Mouse (Mus musculus): ENCODE results near the gene 2810408A11Rik. TPM values are rescaled to one million over a fixed set of nuclear protein-coding genes. Genes with fewer than 3 reads are reported as not detected.
A peak's percentile ranks its signal among the peaks of the same experiment; 100 is the strongest.

2810408A11Rik gene
- total RNA-seq (2017), result 0.87 TPM in 1 of 3 replicates, not detected in the others

DNA sequence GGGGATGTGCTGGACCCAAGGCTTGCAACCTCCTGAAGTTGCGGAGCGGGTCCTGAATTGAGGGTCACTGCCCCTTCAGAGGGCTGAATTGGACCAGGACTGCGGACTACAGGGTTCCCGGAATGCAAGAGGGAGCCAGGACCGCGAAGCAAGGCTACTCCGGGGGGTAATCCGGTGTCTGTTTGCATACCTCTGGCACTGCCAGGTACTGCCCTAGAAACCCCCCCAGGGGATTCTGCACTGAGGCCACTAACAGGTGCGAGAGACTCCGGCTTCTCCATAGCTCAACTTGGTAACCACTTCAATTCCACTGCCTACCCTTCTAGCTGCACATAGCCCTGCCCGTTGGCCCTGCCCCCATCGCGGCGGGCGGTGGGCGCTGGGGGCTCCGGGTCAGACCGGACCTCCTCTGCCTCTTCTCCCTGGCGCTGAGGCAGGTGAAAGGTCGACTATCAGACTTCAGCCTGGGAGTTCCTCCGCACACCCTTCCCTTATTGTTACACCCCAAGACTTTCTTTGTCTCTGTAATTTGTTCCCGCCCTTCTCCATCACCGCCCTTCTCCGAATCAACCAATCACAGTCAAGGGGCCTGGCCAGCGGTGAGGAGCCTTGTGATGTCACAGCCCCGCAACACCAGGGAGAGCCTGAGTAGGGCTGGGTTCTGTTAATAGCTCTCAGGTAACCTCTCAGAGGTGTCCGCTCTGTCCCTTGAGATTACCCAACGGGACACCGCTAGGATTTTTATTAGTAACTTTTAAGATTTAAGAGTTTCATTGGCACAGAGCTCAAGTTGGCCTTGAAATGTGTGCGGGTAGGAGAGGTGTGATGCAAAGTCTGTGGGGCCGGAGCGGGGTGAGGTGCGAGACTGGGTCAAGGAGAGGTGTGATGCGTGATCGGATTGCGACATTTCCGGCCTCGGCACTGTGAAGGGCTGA lies at the start of gene 2810408A11Rik, which contains the start of gene Neurl4:
Gene 2810408A11Rik, minus strand, starts transcription at position 517 of the 935 bp plus-strand sequence.
Gene Neurl4, plus strand, starts transcription at position 602 of the 935 bp plus-strand sequence.
- ATAC-seq (replicated peaks; ENCODE audit: insufficient number of reproducible peaks, low FRiP score, low TSS enrichment, poor library complexity, severe bottlenecking), result peak; percentile 88

DNA sequence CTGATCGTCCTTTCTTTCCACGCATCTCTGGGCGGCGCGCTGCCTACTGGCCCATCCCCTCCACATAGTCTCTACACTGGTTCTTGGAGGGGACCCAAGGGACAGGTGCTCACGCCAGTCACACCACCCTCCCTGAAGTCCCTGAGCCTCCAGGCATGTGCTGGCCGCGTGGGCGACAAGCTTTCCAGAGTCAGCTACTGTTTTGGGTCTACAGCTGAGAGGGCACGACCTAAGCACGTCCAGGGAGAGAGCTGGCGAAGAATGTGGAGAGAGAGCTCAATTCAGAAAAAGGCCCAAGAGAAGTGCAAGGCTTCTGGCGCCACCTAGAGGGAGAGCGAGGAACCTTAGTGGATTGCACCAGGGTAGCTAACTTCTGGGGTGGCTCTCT lies 48.0 kb upstream of the 2810408A11Rik start:
- ATAC-seq (replicated peaks; ENCODE audit: insufficient number of reproducible peaks, low FRiP score, low TSS enrichment, poor library complexity, severe bottlenecking), result peak; percentile 80

DNA sequence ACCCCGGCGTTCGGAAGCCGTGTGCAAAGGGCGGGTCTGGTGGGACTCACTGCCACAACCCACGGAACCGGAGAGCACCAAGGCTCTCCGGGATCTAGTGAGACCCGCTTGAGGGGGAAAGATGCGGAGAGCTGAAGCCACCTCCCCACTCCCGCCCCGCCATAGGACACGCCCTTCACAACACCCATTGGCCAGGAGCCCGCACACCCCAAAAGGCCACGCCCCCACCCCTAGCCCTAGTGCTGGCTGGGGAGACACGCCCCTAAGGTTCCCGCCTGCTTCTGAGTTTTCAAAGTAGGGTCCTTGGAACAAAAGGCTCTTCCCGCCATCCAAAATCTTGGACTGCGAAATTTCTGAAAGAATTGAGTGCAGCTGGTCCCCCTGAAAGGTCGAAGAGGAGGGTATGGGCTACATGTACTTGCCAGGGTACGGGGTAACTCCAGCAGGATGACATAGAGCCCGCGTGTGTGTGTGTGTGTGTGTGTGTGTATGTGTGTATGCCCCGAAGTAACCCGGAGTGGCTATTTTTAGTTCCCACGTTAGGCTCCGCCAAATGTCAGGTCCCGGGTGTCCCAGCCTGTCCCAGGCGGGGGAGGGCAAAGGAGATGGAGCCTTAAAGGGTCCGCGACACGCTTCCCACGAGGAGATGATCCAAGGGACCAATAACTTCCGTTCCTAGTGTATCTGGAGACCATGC lies 47.4 kb upstream of the 2810408A11Rik start, which contains the start of gene Slc2a4:
Gene Slc2a4, minus strand, starts transcription at position 123 of the 697 bp plus-strand sequence.
- peak; percentile 71 for ATAC-seq (replicated peaks; ENCODE audit: insufficient number of reproducible peaks, low FRiP score, low TSS enrichment, poor library complexity, severe bottlenecking)

DNA sequence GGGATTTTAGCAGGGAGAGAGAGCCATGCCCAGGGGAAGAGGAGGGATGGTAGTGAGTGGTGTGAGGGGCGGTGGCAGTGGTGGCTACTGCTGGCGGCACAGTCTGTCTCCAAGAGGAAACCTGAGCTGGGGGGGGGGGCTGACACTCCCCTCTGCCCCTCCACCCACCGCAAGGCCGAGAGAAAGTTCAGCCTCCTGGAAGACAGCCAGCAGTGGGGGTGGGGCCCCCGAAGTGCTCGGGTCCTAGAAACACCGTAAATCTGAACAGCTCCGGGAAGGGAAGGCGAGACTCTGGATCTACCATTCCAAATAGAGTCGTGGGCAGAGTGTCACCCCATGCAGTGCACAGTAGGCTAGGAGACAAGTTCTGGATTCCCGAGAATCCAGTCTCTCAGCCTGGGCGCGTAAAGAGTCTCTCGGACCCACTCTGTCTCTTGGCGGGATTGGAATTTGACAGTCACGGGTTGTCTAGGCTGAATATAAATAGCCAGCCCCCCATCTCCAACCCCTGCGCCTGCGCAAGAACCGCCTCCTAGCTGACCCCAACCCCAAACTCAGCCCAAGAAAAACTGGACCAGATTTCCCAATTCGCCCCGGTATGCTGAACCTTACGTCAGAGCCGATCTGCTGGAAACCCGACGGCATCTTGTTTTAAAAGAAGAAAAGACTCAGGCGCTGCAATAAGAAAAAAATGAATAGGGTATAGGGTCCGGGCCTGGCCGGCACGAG lies 46.7 kb upstream of the 2810408A11Rik start:
- no peak for ATAC-seq (replicated peaks; ENCODE audit: insufficient number of reproducible peaks, low FRiP score, low TSS enrichment, poor library complexity, severe bottlenecking)

DNA sequence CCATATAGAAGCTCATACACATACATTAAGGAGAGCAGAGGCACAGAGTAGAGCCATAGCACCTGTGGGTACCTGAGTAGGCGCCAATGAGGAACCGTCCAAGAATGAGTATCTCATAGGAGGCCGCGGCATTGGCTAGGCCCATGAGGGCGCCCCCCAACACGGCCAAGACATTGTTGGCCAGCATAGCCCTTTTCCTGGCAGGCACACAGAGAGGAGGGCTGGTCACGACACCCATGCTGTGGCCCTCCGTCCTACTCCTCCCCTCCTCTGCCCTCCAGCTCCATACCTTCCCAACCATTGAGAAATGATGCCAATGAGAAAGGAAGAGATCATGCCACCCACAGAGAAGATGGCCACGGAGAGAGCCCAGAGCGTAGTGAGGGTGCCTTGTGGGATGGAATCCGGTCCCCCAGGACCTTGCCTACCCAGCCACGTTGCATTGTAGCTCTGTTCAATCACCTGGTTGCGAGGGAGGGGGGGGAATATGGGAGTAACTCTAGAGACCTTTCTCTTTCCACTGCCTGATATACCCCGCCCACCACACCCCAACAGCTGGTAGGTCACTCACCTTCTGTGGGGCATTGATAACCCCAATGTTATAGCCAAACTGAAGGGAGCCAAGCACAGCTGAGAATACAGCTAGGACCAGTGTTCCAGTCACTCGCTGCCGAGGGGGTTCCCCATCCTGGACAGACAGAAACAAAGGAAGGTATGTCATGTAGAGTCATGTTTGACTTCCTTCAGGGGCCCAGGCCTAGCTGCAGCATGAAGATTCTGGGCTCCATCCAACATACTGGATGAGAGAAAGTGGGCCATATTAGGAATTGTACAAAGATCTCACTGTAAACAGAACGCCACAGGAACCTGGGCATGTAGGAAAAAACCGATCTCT lies 45.5 kb upstream of the 2810408A11Rik start:
- ATAC-seq (replicated peaks; ENCODE audit: insufficient number of reproducible peaks, low FRiP score, low TSS enrichment, poor library complexity, severe bottlenecking), result no peak

DNA sequence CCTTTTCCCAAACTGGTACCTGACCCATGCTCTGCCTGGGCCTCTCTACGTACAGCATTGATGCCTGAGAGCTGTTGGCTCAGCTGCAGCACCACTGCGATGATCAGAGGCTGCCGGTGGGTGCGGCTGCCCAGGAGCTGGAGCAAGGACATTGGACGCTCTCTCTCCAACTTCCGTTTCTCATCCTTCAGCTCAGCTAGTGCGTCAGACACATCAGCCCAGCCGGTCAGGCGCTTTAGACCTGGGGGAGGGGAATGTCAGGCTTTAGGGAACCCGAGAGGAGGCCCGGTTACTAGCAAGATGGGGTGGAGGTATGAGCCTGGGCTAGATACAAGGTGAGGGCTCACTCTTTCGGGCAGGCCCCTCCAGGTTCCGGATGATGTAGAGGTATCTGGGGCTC lies 44.4 kb upstream of the 2810408A11Rik start:
- ATAC-seq (replicated peaks; ENCODE audit: insufficient number of reproducible peaks, low FRiP score, low TSS enrichment, poor library complexity, severe bottlenecking), result no peak

DNA sequence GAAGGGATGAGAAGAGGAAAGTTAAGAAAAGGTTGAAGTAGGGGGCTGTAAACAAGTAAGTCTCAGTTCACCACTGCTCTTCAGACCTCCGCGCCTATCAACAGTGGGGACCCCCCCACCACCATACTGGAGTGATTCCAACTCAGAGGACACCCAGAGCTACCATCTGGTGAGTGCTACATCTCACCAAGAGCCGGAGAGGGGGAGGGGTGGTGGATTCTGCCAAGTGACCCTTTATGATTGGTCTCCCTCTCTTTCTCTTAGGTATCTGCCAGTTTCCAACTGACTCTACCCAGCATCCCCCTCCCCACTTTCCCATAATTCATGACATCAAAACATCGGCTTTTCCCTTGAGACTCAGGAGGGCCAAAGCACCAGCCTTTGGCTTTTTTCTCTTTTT lies 40.2 kb upstream of the 2810408A11Rik start:
- ATAC-seq (replicated peaks; ENCODE audit: insufficient number of reproducible peaks, low FRiP score, low TSS enrichment, poor library complexity, severe bottlenecking), result no peak

DNA sequence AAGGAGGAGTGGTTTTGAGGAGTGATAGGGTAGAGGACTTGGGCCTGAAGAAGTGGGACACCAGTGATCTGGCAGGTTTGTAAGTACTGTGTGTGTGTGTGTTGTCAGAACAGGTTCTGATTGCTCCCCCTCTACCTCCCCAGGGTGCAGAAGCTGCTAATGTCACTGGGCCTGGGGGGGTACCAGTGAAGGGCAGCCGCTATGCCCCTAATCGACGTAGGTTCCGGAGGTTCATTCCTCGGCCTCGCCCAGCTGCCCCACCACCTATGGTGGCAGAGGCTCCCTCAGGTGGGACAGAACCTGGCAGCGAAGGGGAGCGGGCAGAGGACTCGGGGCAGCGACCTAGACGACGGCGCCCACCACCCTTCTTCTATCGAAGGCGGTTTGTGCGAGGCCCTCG lies 38.9 kb upstream of the 2810408A11Rik start:
- no peak for ATAC-seq (replicated peaks; ENCODE audit: insufficient number of reproducible peaks, low FRiP score, low TSS enrichment, poor library complexity, severe bottlenecking)

DNA sequence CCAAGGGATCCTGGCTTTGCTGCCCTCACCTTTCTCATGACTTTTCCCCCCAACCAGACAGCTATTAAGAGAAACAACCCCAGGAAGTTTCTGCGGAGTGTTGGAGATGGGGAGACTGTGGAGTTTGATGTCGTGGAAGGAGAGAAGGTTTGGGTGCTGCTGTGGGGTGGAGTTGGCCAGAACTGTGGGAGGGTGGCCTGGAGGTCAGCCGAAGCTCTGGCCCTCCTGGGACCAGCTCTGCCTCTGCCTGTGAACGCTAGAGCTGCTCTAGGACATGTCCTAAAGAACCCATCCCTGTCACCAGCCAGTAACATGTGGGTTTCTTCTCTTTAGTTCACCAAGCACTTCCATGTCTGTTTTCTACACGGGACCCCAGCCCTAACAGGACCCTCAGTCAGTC lies 38.4 kb upstream of the 2810408A11Rik start:
- no peak for ATAC-seq (replicated peaks; ENCODE audit: insufficient number of reproducible peaks, low FRiP score, low TSS enrichment, poor library complexity, severe bottlenecking)

DNA sequence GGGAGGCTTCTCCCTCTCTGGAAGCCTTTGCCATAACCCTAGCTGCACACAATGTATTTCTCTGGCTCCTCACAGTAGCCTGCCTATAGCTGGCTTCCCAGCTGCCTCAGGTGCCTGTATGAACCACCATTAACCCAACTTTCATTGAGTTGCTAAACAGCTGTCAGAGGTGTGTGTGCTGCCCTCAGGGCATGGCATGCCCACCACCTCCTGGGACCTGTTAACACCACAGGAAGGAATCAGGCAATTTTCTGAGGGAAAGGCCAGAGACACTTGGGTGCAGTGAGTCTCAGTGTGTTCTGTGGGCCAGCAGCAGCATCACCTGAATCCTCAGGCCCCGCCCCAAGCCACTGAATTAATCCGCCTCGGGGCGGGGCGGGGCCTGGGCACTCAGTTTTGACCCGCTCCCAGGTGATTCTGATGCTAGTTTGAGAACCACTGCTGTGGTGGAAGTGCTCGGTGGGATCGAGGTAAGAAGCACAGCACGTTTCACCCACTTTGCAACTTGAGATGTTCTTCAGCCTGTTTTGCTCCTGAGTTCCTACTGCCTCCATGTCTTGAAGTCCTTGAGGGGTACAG lies 37.7 kb upstream of the 2810408A11Rik start:
- ATAC-seq (replicated peaks; ENCODE audit: insufficient number of reproducible peaks, low FRiP score, low TSS enrichment, poor library complexity, severe bottlenecking), result no peak

DNA sequence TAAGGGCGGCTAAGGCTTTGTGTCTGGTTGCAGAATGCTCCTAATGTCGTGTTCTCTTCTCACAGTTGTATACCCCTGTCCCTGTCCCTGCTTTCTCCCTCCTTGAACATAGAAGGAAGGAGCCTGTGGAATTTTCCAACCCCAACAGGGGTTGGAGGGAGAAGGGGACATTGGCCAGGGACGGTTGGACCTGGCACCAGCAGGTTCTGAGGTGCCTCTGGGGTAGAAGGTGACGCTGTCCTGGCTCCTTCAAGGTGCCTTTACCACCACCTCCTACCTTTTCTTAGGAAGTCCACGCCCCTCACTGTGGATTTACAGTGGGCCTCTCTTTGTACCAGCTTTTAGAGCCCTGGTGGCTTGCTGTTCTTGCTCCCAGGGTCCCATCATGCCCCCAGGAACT lies 37.0 kb upstream of the 2810408A11Rik start:
- no peak for ATAC-seq (replicated peaks; ENCODE audit: insufficient number of reproducible peaks, low FRiP score, low TSS enrichment, poor library complexity, severe bottlenecking)

DNA sequence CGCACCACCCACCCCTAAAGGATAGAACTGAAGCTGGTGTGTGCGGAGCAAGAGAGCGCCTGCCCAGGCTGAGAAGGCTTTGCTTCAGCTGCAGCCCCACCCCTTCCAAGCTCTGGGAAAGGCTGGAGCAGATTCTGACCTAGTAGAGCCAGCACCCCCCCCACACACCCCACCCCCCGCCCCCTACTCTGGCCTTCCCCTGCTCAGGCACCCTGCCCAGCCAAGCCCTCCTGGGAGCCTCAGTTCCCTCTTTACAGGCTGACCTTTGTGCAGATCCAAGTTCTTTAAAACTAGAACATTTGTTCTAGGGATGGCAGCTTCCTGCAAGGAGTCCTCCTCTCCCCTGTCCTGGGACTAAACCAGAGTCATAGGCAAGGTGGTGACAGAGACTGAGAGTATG lies 36.6 kb upstream of the 2810408A11Rik start:
- ATAC-seq (replicated peaks; ENCODE audit: insufficient number of reproducible peaks, low FRiP score, low TSS enrichment, poor library complexity, severe bottlenecking), result no peak

DNA sequence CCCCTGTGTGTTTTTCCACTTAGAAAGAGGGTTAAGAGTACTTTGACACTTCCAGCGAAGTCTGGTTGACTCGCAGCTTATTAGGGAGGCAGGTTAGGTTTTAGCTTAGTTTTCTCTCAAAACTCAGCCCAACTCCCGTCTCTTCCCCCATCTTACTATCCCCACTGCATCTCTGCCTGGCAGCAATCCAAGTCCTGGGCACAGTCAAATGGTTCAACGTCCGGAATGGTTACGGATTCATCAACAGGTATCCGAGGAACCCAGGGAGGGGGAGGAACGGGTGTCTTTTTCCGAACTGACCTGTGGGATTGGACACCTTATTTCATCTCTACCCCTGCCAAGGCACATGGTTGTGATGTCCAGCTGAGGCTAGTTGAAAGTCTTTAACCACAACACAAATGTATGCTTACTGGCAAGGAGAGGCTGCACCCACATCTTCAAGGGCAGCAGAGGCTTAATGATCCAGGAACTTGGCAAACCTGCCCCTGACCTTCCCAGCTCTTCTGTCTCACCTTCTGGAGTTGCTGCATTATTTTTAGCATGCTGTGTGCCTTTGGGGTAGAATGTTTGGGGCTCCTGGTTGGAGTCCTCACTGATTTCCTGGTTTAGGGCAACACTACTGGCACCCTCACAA lies 36.0 kb upstream of the 2810408A11Rik start:
- ATAC-seq (replicated peaks; ENCODE audit: insufficient number of reproducible peaks, low FRiP score, low TSS enrichment, poor library complexity, severe bottlenecking), result no peak

DNA sequence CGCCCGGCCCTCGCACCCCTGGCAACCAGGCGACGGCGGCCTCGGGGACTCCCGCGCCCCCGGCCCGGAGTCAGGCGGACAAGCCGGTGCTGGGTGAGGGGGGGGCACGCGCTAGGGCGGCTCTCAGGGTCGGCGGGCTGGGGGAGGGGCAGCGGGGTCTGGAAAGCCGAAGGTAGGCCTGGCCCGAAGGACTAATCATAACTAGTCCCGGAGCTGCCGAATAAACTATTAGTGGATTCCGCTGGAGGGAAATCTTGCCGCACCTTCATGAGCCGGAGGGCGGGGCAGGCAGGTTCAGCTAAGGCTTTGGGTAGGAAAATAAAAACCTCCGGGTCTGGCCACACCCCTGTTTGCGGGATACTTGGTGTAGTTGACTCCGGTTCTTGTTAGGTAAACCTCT lies 35.4 kb upstream of the 2810408A11Rik start:
- ATAC-seq (replicated peaks; ENCODE audit: insufficient number of reproducible peaks, low FRiP score, low TSS enrichment, poor library complexity, severe bottlenecking), result no peak

DNA sequence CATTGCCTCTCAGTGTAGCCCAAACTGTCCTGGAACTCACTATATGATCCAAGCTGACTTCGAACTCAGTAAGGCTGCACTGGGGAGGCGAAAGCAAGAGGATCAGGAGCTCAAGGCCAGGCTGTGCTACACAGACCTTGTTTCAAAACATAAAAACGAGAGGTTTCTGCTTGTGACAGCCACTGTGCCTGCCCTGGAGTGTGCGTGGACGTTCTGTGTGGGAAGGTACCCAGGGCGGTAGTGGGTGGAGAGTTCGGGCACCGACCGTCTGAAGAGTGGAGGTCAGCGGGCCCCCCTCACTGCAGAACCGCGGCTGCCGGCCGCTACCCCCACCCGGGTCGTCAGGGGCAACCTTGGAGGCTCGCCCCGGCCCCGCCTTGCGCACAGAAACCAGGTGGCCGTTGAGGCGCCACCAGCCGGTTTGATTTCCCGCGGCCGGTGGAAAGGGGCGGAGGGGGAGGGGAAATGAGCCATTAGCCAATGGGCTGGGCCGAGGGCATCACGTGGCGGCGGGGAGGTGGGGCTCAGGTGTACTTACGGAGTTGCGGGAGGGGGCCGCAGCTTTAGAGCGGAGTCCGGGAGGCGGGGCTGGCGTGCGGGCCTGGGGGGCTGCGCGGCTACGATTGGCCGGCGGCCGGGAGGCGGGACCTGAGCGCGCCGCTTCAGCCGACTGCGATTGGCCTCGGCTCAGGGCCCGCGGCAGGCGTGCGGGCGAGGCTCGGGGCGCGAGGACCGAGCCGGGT lies 34.5 kb upstream of the 2810408A11Rik start, which contains the start of gene Ybx2:
Gene Ybx2, plus strand, starts transcription at position 660 of the 743 bp plus-strand sequence.
- 0 out of 2 replicates have a peak, but pooled peaks have one; percentile 32 for ATAC-seq (replicated peaks; ENCODE audit: insufficient number of reproducible peaks, low FRiP score, low TSS enrichment, poor library complexity, severe bottlenecking)

DNA sequence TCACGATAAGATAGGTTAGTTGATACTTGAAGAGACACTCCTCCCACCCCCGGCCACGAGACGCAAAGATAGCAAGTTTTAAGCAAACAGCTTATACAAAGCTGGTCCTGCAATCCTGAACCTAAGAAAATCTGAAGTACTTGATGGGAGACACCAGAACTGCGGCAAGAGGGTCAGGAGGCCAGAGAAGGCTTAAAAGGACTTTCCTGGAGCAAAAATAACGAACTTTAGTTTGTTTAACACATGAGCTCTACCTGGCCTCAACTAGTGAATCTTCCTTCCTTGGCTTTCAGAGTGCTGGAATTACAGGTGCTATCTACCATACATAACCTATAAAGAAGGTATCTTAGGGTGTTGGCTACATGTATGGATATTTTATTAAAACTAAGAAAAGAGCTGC lies 33.9 kb upstream of the 2810408A11Rik start:
- no peak for ATAC-seq (replicated peaks; ENCODE audit: insufficient number of reproducible peaks, low FRiP score, low TSS enrichment, poor library complexity, severe bottlenecking)

DNA sequence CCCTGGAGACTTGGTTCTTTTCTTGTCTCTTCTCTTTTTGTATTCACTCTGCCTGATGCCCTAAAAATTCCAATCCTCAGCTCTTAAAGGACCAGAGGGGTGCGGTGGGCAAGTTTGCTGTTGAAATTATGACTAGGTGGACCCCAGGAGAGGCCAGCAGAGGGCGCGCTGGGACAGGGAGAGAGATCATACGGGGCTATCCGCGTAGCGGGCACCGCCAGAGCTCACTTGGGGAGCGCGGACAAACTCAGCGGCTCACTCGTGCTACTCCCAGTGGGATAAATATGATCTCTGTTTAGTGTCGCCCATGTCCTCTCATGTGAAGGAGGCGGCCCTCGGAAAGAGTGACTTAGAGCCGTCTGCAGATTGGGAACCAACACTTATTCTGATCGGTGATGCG lies 33.4 kb upstream of the 2810408A11Rik start:
- ATAC-seq (replicated peaks; ENCODE audit: insufficient number of reproducible peaks, low FRiP score, low TSS enrichment, poor library complexity, severe bottlenecking), result peak; percentile 58

All from monocyte, adult 5-6 weeks (primary cell).